Mouse (Mus musculus): ENCODE data around the gene Zdhhc19.

- no peak for TF ChIP-seq CTCF (IDR thresholded peaks at IDR 0.05; ENCODE audit: low read depth, low read length)
- TF ChIP-seq EP300 (IDR thresholded peaks at IDR 0.05; ENCODE audit: insufficient read depth, low read depth, low read length), result no peak
- TF ChIP-seq POLR2A (IDR thresholded peaks at IDR 0.05; ENCODE audit: insufficient read depth, low read length), result no peak
Measured at GRCm38 (mm10) chr16:32524244-32524615, 28.2 kb downstream of the Zdhhc19 start.
